Comparison of ENCODE assay signal across 8 mouse cellular contexts in the genomic region with DNA sequence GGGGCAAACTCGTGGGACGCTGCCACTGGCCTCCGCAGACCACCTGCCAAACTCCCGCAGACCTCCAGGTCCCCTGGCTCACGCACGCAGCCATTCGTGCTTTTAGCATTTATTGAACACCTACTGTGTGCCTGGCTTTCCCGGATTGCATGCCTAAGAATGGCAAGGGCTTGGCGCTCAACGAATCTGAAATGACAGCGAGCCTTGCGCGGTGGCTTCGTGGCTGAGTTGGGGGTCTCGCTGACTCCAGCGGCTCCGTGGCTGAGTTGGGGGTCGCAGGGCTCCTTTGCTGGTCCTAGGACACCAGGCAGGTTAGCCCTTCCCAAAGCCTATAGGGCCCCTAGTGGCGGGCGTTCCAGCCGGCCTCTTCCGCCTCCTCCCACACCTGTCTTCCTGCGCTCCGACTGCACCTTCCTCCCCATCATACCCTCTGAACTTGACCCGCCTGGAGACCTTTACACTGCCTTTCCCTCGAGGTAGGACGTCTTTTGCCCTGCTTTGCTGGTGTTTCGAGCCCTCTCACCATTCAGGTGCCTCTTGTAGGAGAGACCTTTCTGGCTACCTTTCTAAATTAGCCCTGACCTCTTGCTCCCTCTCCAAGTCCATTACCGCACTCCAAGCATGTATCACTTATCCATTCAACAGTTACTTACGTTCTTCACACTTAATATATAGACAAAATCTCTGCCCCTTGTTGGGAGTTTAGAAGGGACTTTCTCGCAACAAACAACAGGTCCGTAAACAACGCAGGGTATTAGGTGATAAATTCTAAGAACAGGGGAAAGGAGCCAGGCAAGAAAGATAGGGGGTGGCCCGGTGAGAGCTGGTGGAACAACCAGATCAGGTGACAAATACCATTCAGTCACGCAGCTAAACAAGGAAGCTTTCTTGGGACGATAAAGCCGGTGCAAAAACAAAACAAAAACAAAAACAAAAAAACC. TPM values are rescaled to one million over a fixed set of nuclear protein-coding genes. Genes with fewer than 3 reads are reported as not detected.
DNase-seq lines count a peak whose midpoint lies in the region; ATAC-seq and TF ChIP-seq lines count a peak whose summit lies in the region.

No protein-coding gene starts in this region.

- WGBS in heart, embryonic 10.5 days = under 1% methylated on average over 37 of the region's 37 CpGs
- WGBS in kidney, embryonic 14.5 days = under 1% methylated on average over 37 of the region's 37 CpGs
- under 1% methylated on average over 35 of the region's 37 CpGs for WGBS in lung, postnatal 0 days
- under 1% methylated on average over 35 of the region's 37 CpGs for WGBS in stomach, embryonic 14.5 days

- intact Hi-C loops in left cerebral cortex, postnatal 4 days (cut with DNase I) = no loop called here

- H3K4me2 ChIP-seq in kidney, embryonic 14.5 days (replicated peaks; ENCODE audit: low read depth, low read length) = peak overlapping the region; percentile 91
- peak overlapping the region; percentile 79 for H3K4me2 ChIP-seq in lung, postnatal 0 days (replicated peaks; ENCODE audit: low read depth, low read length)
- peak overlapping the region; percentile 87 for H3K4me2 ChIP-seq in stomach, embryonic 14.5 days (replicated peaks; ENCODE audit: low read depth, low read length)

- DNase-seq in left cerebral cortex, postnatal 4 days = peak; percentile 18
- no peak for DNase-seq in left cerebral cortex, adult 9 months (ENCODE audit: low spot score in 2 of 2)
- DNase-seq in brain, embryonic 14.5 days (ENCODE audit: low read depth) = peak; percentile 25
- no peak for DNase-seq in heart, embryonic 10.5 days (ENCODE audit: low spot score)
- DNase-seq in lung, postnatal 0 days (ENCODE audit: low spot score) = peak; percentile 54
- no peak for DNase-seq in adrenal gland, postnatal 14 days

- H3K9ac ChIP-seq in kidney, embryonic 14.5 days (ENCODE audit: low read depth, low read length) = peak overlapping the region; percentile 88
- H3K9ac ChIP-seq in lung, postnatal 0 days (replicated peaks; ENCODE audit: low read depth) = peak overlapping the region; percentile 65
- peak overlapping the region; percentile 68; the same call in 1 of the 2 replicates for H3K9ac ChIP-seq in stomach, embryonic 14.5 days (replicated peaks; ENCODE audit: low read depth, low read length)

- H3K9me3 ChIP-seq in heart, embryonic 10.5 days = no peaks in the 10 kb centered on the region
- no peaks in the 10 kb centered on the region for H3K9me3 ChIP-seq in kidney, embryonic 14.5 days (ENCODE audit: control insufficient read depth, low read length)
- H3K9me3 ChIP-seq in lung, postnatal 0 days (ENCODE audit: low read length) = no peaks in the 10 kb centered on the region
- no peaks in the 10 kb centered on the region for H3K9me3 ChIP-seq in stomach, embryonic 14.5 days (ENCODE audit: control insufficient read depth, low read depth, low read length)

- peak overlapping the region; percentile 89 for H3K4me3 ChIP-seq in heart, embryonic 10.5 days
- peak overlapping the region; percentile 86 for H3K4me3 ChIP-seq in kidney, embryonic 14.5 days (ENCODE audit: low read length)
- H3K4me3 ChIP-seq in lung, postnatal 0 days (ENCODE audit: low read depth, low read length) = peak overlapping the region; percentile 79
- H3K4me3 ChIP-seq in stomach, embryonic 14.5 days (ENCODE audit: low read depth, low read length) = peak overlapping the region; percentile 84

- no peaks in the 10 kb centered on the region for H3K36me3 ChIP-seq in heart, embryonic 10.5 days
- H3K36me3 ChIP-seq in kidney, embryonic 14.5 days (ENCODE audit: control insufficient read depth, insufficient read depth, low read length) = no peaks in the 10 kb centered on the region
- no peaks in the 10 kb centered on the region for H3K36me3 ChIP-seq in lung, postnatal 0 days (ENCODE audit: insufficient read depth, low read length)
- no peaks in the 10 kb centered on the region for H3K36me3 ChIP-seq in stomach, embryonic 14.5 days (ENCODE audit: control insufficient read depth, insufficient read depth, low read length)

- peaks cover 59% of the 10 kb centered on the region for H3K27me3 ChIP-seq in heart, embryonic 10.5 days (ENCODE audit: insufficient read depth, poor library complexity, severe bottlenecking)
- H3K27me3 ChIP-seq in kidney, embryonic 14.5 days (ENCODE audit: control insufficient read depth, insufficient read depth, low read length) = peaks cover 8% of the 10 kb centered on the region; the same call in 1 of the 2 replicates
- H3K27me3 ChIP-seq in lung, postnatal 0 days (replicated peaks; ENCODE audit: insufficient read depth, low read length) = no peaks in the 10 kb centered on the region
- H3K27me3 ChIP-seq in stomach, embryonic 14.5 days (ENCODE audit: control insufficient read depth, insufficient read depth, low read length) = no peaks in the 10 kb centered on the region

- TF ChIP-seq EP300 in lung, postnatal 0 days (IDR thresholded peaks at IDR 0.05) = no peak

- H3K27ac ChIP-seq in heart, embryonic 10.5 days = peak overlapping the region; percentile 88
- peak overlapping the region; percentile 53 for H3K27ac ChIP-seq in kidney, embryonic 14.5 days (ENCODE audit: low read depth, low read length)
- H3K27ac ChIP-seq in lung, postnatal 0 days (ENCODE audit: low read length) = peak overlapping the region; percentile 86
- H3K27ac ChIP-seq in stomach, embryonic 14.5 days (ENCODE audit: low read length) = peak overlapping the region; percentile 83; the same call in 1 of the 2 replicates

- no peak for TF ChIP-seq POLR2A in brain, embryonic 14.5 days (IDR thresholded peaks at IDR 0.05; ENCODE audit: borderline replicate concordance, extremely low read depth, insufficient read depth, insufficient read length, poor library complexity, severe bottlenecking)

- H3K4me1 ChIP-seq in heart, embryonic 10.5 days = peaks cover 23% of the 10 kb centered on the region
- H3K4me1 ChIP-seq in kidney, embryonic 14.5 days (ENCODE audit: control insufficient read depth, insufficient read depth, low read length) = peaks cover 17% of the 10 kb centered on the region
- H3K4me1 ChIP-seq in lung, postnatal 0 days (ENCODE audit: insufficient read depth, low read depth, low read length) = peaks cover 6% of the 10 kb centered on the region; the same call in 1 of the 2 replicates
- H3K4me1 ChIP-seq in stomach, embryonic 14.5 days (ENCODE audit: control insufficient read depth, insufficient read depth, low read length) = peaks cover 18% of the 10 kb centered on the region

- TF ChIP-seq CTCF in brain, embryonic 14.5 days (IDR thresholded peaks at IDR 0.05; ENCODE audit: borderline replicate concordance, extremely low read depth, insufficient read depth, insufficient read length) = no peak
- peak; percentile 44 for TF ChIP-seq CTCF in lung, postnatal 0 days (IDR thresholded peaks at IDR 0.05)

- ATAC-seq in kidney, embryonic 14.5 days (ENCODE audit: low FRiP score, low TSS enrichment) = peak; percentile 34; the same call in 1 of the 2 replicates
- ATAC-seq in lung, postnatal 0 days = peak; percentile 18; the same call in 1 of the 2 replicates
- ATAC-seq in stomach, embryonic 14.5 days (ENCODE audit: insufficient number of reproducible peaks, insufficient read depth, low FRiP score, low read depth) = 0 out of 2 replicates have a peak, but pooled peaks have one; percentile 29

RNA-seq across cellular contexts. Expression of a gene that starts 0.9 kb away (rescaled TPM):
- total RNA-seq in left cerebral cortex, postnatal 4 days (2021) = 10 to 100 TPM in 1 of 2 experiments, 1 to 10 TPM in 1; 9.6 to 12.1 TPM
- polyA plus RNA-seq in brain, embryonic 14.5 days (2012; rRNA removed) = 3.1 and 4.9 TPM in 2 replicates
- polyA plus RNA-seq in heart, embryonic 10.5 days (2016; fragmentation: Nextera tagmentation; extraction: Ambion mirVana) = 0.90 and 1.7 TPM in 2 replicates
- 14.8 and 17.0 TPM in 2 replicates for polyA plus RNA-seq in kidney, embryonic 14.5 days (2014; fragmentation: Nextera tagmentation; extraction: Ambion mirVana)
- polyA plus RNA-seq in lung, postnatal 0 days (2015; fragmentation: Nextera tagmentation; extraction: Ambion mirVana) = 4.7 and 6.1 TPM in 2 replicates
- polyA plus RNA-seq in stomach, embryonic 14.5 days (2014; fragmentation: Nextera tagmentation; extraction: Ambion mirVana) = 8.1 and 9.6 TPM in 2 replicates
- 19.0 and 26.2 TPM in 2 replicates for total RNA-seq in adrenal gland, postnatal 14 days (2021)

Comparison
In these comparisons a context has a peak if more than half of its experiments do, and no peak if none do; other contexts are left out.
1. DNase-seq: peak in left cerebral cortex, postnatal 4 days (single experiment), brain, embryonic 14.5 days (single experiment) and lung, postnatal 0 days (single experiment); none in left cerebral cortex, adult 9 months (0 of 2), heart, embryonic 10.5 days (single experiment) and adrenal gland, postnatal 14 days (single experiment).
2. Peak in every context shown above with its lines, with median percentiles within 50 percentile points of each other: H3K27ac ChIP-seq, H3K4me3 ChIP-seq, ATAC-seq, H3K4me2 ChIP-seq and H3K9ac ChIP-seq.